In the genomic region with DNA sequence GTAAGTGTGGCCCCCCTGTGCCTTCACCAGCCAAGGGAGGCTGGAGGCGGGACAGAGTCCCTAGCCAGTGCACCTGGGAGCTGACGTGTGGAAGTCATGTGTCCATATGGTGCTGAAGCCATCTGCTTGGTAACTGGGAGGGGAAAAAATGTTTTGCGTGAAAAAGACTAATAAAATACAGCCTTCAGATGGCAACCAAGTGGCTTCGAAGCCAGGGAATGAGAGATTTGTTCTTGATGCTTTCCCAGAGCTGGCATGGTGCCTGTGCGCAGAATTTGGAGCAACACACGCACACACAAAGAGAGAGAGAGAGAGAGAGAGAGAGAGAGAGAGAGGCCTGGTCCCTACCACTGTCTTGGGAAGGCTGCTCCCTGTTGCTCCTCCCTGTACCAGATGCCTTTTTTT, we compare ENCODE assay signal across 9 mouse cellular contexts.
DNase-seq lines count a peak whose midpoint lies in the region; ATAC-seq and TF ChIP-seq lines count a peak whose summit lies in the region.
"Had no signal": no experiment of that assay in that cellular context is flagged by ENCODE, and none has a peak within 500 bp of the region (broad histone marks: within the 10 kb centered on the region; RNA-seq: fewer than 3 reads in every experiment).

No protein-coding gene starts in this region.

- H3K9ac ChIP-seq in forebrain, embryonic 12.5 days: no peak overlapping the region
- H3K9ac ChIP-seq in neural tube, embryonic 14.5 days (replicated peaks; ENCODE audit: low read depth, low read length): no peak overlapping the region
- H3K9ac ChIP-seq in kidney, embryonic 14.5 days (ENCODE audit: low read depth, low read length): no peak overlapping the region

- no peak for TF ChIP-seq CTCF in cerebellum, adult 2 months (IDR thresholded peaks at IDR 0.05; ENCODE audit: borderline replicate concordance, insufficient read depth, low read depth, low read length)

- H3K9me3 ChIP-seq in forebrain, embryonic 12.5 days: no peaks in the 10 kb centered on the region
- H3K9me3 ChIP-seq in forebrain, embryonic 10.5 days: no peaks in the 10 kb centered on the region
- H3K9me3 ChIP-seq in neural tube, embryonic 14.5 days (ENCODE audit: control insufficient read depth, low read length): no peaks in the 10 kb centered on the region
- H3K9me3 ChIP-seq in kidney, embryonic 14.5 days (ENCODE audit: control insufficient read depth, low read length): no peaks in the 10 kb centered on the region

- ATAC-seq in forebrain, embryonic 12.5 days (ENCODE audit: low FRiP score): no peak
- ATAC-seq in neural tube, embryonic 14.5 days (ENCODE audit: low read depth): no peak
- no peak for ATAC-seq in kidney, embryonic 14.5 days (ENCODE audit: low FRiP score, low TSS enrichment)
- ATAC-seq: Patski had no signal

- no peak for DNase-seq in forebrain, embryonic 10.5 days (ENCODE audit: extremely low spot score, low spot score)
- peak; percentile 76 to 82 for DNase-seq in cerebellum, adult 2 months
- peak; percentile 67 to 88 for DNase-seq in layer of hippocampus, adult 18-20 months (ENCODE audit: low spot score in 2 of 2)
- DNase-seq in adrenal gland, postnatal 14 days: no peak
- no peak for DNase-seq in embryo, embryonic 9.5 days (ENCODE audit: extremely low spot score)

- no peak for TF ChIP-seq POLR2A in cerebellum, adult 2 months (IDR thresholded peaks at IDR 0.05; ENCODE audit: borderline replicate concordance, insufficient read depth, low read length)

- no peaks in the 10 kb centered on the region for H3K27me3 ChIP-seq in forebrain, embryonic 12.5 days
- H3K27me3 ChIP-seq in forebrain, embryonic 10.5 days (ENCODE audit: poor library complexity, severe bottlenecking): no peaks in the 10 kb centered on the region
- no peaks in the 10 kb centered on the region for H3K27me3 ChIP-seq in cerebellum, adult 2 months (ENCODE audit: control insufficient read depth, insufficient read depth, low read length)
- H3K27me3 ChIP-seq in neural tube, embryonic 14.5 days (ENCODE audit: control insufficient read depth, insufficient read depth, low read length): no peaks in the 10 kb centered on the region
- H3K27me3 ChIP-seq in kidney, embryonic 14.5 days (ENCODE audit: control insufficient read depth, insufficient read depth, low read length): no peaks in the 10 kb centered on the region
- H3K27me3 ChIP-seq: Patski had no signal

- H3K4me3 ChIP-seq in forebrain, embryonic 12.5 days (replicated peaks): no peak overlapping the region
- H3K4me3 ChIP-seq in forebrain, embryonic 10.5 days: no peak overlapping the region
- no peak overlapping the region for H3K4me3 ChIP-seq in cerebellum, adult 2 months (replicated peaks; ENCODE audit: insufficient read depth, low read depth, low read length)
- H3K4me3 ChIP-seq in neural tube, embryonic 14.5 days (ENCODE audit: low read depth, low read length): no peak overlapping the region
- no peak overlapping the region for H3K4me3 ChIP-seq in kidney, embryonic 14.5 days (ENCODE audit: low read length)

- H3K4me2 ChIP-seq in forebrain, embryonic 12.5 days: no peak overlapping the region
- H3K4me2 ChIP-seq in neural tube, embryonic 14.5 days (ENCODE audit: low read depth, low read length): no peak overlapping the region
- H3K4me2 ChIP-seq in kidney, embryonic 14.5 days (replicated peaks; ENCODE audit: low read depth, low read length): no peak overlapping the region

- peaks cover 8% of the 10 kb centered on the region; the same call in 1 of the 2 replicates for H3K4me1 ChIP-seq in forebrain, embryonic 12.5 days
- peaks cover 27% of the 10 kb centered on the region for H3K4me1 ChIP-seq in forebrain, embryonic 10.5 days
- peaks cover 26% of the 10 kb centered on the region for H3K4me1 ChIP-seq in cerebellum, adult 2 months (ENCODE audit: control insufficient read depth, insufficient read depth, low read length)
- 0 out of 2 replicates have a peak, but pooled peaks cover 4% of the 10 kb centered on the region for H3K4me1 ChIP-seq in neural tube, embryonic 14.5 days (ENCODE audit: control insufficient read depth, insufficient read depth, low read length)
- no peaks in the 10 kb centered on the region for H3K4me1 ChIP-seq in kidney, embryonic 14.5 days (ENCODE audit: control insufficient read depth, insufficient read depth, low read length)

- H3K27ac ChIP-seq in forebrain, embryonic 12.5 days: peak overlapping the region; percentile 42; the same call in 1 of the 2 replicates
- no peak overlapping the region for H3K27ac ChIP-seq in forebrain, embryonic 10.5 days
- H3K27ac ChIP-seq in cerebellum, adult 2 months (ENCODE audit: insufficient read depth, low read length): peak overlapping the region; percentile 27
- peak overlapping the region; percentile 44; the same call in 1 of the 2 replicates for H3K27ac ChIP-seq in neural tube, embryonic 14.5 days (ENCODE audit: low read depth, low read length)
- H3K27ac ChIP-seq in kidney, embryonic 14.5 days (ENCODE audit: low read depth, low read length): no peak overlapping the region

- peaks cover 5% of the 10 kb centered on the region; the same call in 1 of the 2 replicates for H3K36me3 ChIP-seq in forebrain, embryonic 12.5 days (replicated peaks)
- H3K36me3 ChIP-seq in forebrain, embryonic 10.5 days (replicated peaks): no peaks in the 10 kb centered on the region
- H3K36me3 ChIP-seq in neural tube, embryonic 14.5 days (ENCODE audit: control insufficient read depth, insufficient read depth, low read length): peaks cover 11% of the 10 kb centered on the region
- H3K36me3 ChIP-seq in kidney, embryonic 14.5 days (ENCODE audit: control insufficient read depth, insufficient read depth, low read length): no peaks in the 10 kb centered on the region

- WGBS in forebrain, embryonic 12.5 days: 71% methylated on average over 6 of the region's 6 CpGs
- 85% methylated on average over 6 of the region's 6 CpGs for WGBS in forebrain, embryonic 10.5 days
- WGBS in cerebellum, adult 2 months: 9% methylated on average over 6 of the region's 6 CpGs
- 52% methylated on average over 6 of the region's 6 CpGs for WGBS in neural tube, embryonic 14.5 days
- WGBS in kidney, embryonic 14.5 days: 76% methylated on average over 6 of the region's 6 CpGs

Comparison
In these comparisons a context has a peak if more than half of its experiments do, and no peak if none do; other contexts are left out.
1. H3K27ac ChIP-seq: peak in forebrain, embryonic 12.5 days (single experiment), cerebellum, adult 2 months (single experiment) and neural tube, embryonic 14.5 days (single experiment); none in forebrain, embryonic 10.5 days (single experiment) and kidney, embryonic 14.5 days (single experiment).
2. DNase-seq: peak in cerebellum, adult 2 months (2 of 2) and layer of hippocampus, adult 18-20 months (2 of 2); none in forebrain, embryonic 10.5 days (single experiment), adrenal gland, postnatal 14 days (single experiment) and embryo, embryonic 9.5 days (single experiment).